Mouse (Mus musculus): ENCODE measurements around the gene Pip4k2a. TPM values are rescaled to one million over a fixed set of nuclear protein-coding genes. Genes with fewer than 3 reads are reported as not detected.

The Pip4k2a gene
- polyA plus RNA-seq, 1 experiment: 8.7 TPM

GRCm38 (mm10) chr2:18937611-18938010 lies 60.3 kb downstream of the Pip4k2a start:
- Histone ChIP-seq H3K4me3 (ENCODE audit: insufficient read depth, poor library complexity, severe bottlenecking) (no peak overlapping the region), H3K79me2 (ENCODE audit: control insufficient read depth, insufficient read depth) (no peaks in the 10 kb centered on the region), H3K27me3 (ENCODE audit: control insufficient read depth, insufficient read depth, insufficient read length) (no peaks in the 10 kb centered on the region), H3K36me3 (ENCODE audit: control insufficient read depth, insufficient read depth) (no peaks in the 10 kb centered on the region), H3K79me3 (ENCODE audit: low read depth) (no peaks in the 10 kb centered on the region), H3ac (ENCODE audit: control insufficient read depth, insufficient read length, low read depth) (no peak overlapping the region)
- TF ChIP-seq USF1 (IDR thresholded peaks at IDR 0.05; ENCODE audit: low read depth) (no peak), MYOD1 (IDR thresholded peaks at IDR 0.05; ENCODE audit: control insufficient read depth, insufficient read length, low read depth) (peak; percentile 13)

GRCm38 (mm10) chr2:18936446-18936845 lies 61.5 kb downstream of the Pip4k2a start:
- H3K79me3 ChIP-seq (ENCODE audit: low read depth): no peaks in the 10 kb centered on the region
- H3K36me3 ChIP-seq (ENCODE audit: control insufficient read depth, insufficient read depth): no peaks in the 10 kb centered on the region
- no peak overlapping the region for H3ac ChIP-seq (ENCODE audit: control insufficient read depth, insufficient read length, low read depth)
- no peaks in the 10 kb centered on the region for H3K79me2 ChIP-seq (ENCODE audit: control insufficient read depth, insufficient read depth)
- no peak overlapping the region for H3K4me3 ChIP-seq (ENCODE audit: insufficient read depth, poor library complexity, severe bottlenecking)
- no peak for TF ChIP-seq USF1 (IDR thresholded peaks at IDR 0.05; ENCODE audit: low read depth)
- TF ChIP-seq MYOD1 (IDR thresholded peaks at IDR 0.05; ENCODE audit: control insufficient read depth, insufficient read length, low read depth): no peak
- no peak for TF ChIP-seq CEBPB (IDR thresholded peaks at IDR 0.05; ENCODE audit: low read depth)
- no peak for TF ChIP-seq CTCF (IDR thresholded peaks at IDR 0.05; ENCODE audit: control insufficient read depth, insufficient read depth, insufficient read length)
- TF ChIP-seq MYOG (IDR thresholded peaks at IDR 0.05; ENCODE audit: control insufficient read depth, extremely low read depth, insufficient read length): no peak
- no peak for TF ChIP-seq FOSL1 (IDR thresholded peaks at IDR 0.05; ENCODE audit: insufficient read depth, low read length, poor library complexity, severe bottlenecking)
- TF ChIP-seq MAX (IDR thresholded peaks at IDR 0.05): no peak
- H3K27me3 ChIP-seq (ENCODE audit: control insufficient read depth, insufficient read depth, insufficient read length): no peaks in the 10 kb centered on the region

DNA sequence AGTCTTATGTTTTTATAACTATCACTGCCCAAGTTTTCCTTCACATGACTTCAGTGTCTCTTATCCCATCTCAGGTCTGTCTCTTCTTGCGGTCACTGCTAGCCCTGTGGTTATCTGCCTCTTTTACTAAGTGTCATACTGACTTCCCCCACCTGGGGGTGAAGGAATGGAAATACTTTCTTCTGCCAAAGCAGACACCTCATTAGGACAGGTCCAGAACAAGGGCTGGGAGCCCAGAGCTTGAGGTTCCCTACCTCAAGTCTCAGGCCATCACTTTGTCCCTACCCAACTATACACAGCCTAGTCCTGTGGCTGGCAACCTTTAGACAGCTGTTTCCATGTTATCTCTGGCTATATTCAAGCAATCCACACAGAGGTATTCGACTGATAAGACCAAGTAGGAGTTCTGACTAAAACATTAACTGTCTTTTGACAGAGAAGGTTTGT lies 62.3 kb downstream of the Pip4k2a start:
- no peaks in the 10 kb centered on the region for H3K36me3 ChIP-seq (ENCODE audit: control insufficient read depth, insufficient read depth)
- no peak overlapping the region for H3ac ChIP-seq (ENCODE audit: control insufficient read depth, insufficient read length, low read depth)
- H3K4me3 ChIP-seq (ENCODE audit: insufficient read depth, poor library complexity, severe bottlenecking): no peak overlapping the region
- no peaks in the 10 kb centered on the region for H3K79me2 ChIP-seq (ENCODE audit: control insufficient read depth, insufficient read depth)
- H3K79me3 ChIP-seq (ENCODE audit: low read depth): no peaks in the 10 kb centered on the region
- TF ChIP-seq MYOG (IDR thresholded peaks at IDR 0.05; ENCODE audit: control insufficient read depth, extremely low read depth, insufficient read length) (no peak), CEBPB (IDR thresholded peaks at IDR 0.05; ENCODE audit: low read depth) (no peak), CTCF (IDR thresholded peaks at IDR 0.05; ENCODE audit: control insufficient read depth, insufficient read depth, insufficient read length) (no peak), FOSL1 (IDR thresholded peaks at IDR 0.05; ENCODE audit: insufficient read depth, low read length, poor library complexity, severe bottlenecking) (no peak), USF1 (IDR thresholded peaks at IDR 0.05; ENCODE audit: low read depth) (no peak), MAX (IDR thresholded peaks at IDR 0.05) (no peak), MYOD1 (IDR thresholded peaks at IDR 0.05; ENCODE audit: control insufficient read depth, insufficient read length, low read depth) (no peak)
- no peaks in the 10 kb centered on the region for H3K27me3 ChIP-seq (ENCODE audit: control insufficient read depth, insufficient read depth, insufficient read length)

- Histone ChIP-seq H3K79me3 (ENCODE audit: low read depth) (no peaks in the 10 kb centered on the region), H3K27me3 (ENCODE audit: control insufficient read depth, insufficient read depth, insufficient read length) (no peaks in the 10 kb centered on the region), H3K79me2 (ENCODE audit: control insufficient read depth, insufficient read depth) (no peaks in the 10 kb centered on the region), H3K36me3 (ENCODE audit: control insufficient read depth, insufficient read depth) (no peaks in the 10 kb centered on the region), H3ac (ENCODE audit: control insufficient read depth, insufficient read length, low read depth) (no peak overlapping the region), H3K4me3 (ENCODE audit: insufficient read depth, poor library complexity, severe bottlenecking) (no peak overlapping the region)
- TF ChIP-seq MYOD1 (IDR thresholded peaks at IDR 0.05; ENCODE audit: control insufficient read depth, insufficient read length, low read depth): no peak
- TF ChIP-seq FOSL1 (IDR thresholded peaks at IDR 0.05; ENCODE audit: insufficient read depth, low read length, poor library complexity, severe bottlenecking): no peak
- no peak for TF ChIP-seq CTCF (IDR thresholded peaks at IDR 0.05; ENCODE audit: control insufficient read depth, insufficient read depth, insufficient read length)
- no peak for TF ChIP-seq MYOG (IDR thresholded peaks at IDR 0.05; ENCODE audit: control insufficient read depth, extremely low read depth, insufficient read length)
- no peak for TF ChIP-seq USF1 (IDR thresholded peaks at IDR 0.05; ENCODE audit: low read depth)
- TF ChIP-seq CEBPB (IDR thresholded peaks at IDR 0.05; ENCODE audit: low read depth): no peak
- TF ChIP-seq MAX (IDR thresholded peaks at IDR 0.05): no peak
Measured at GRCm38 (mm10) chr2:18934131-18934530, 63.8 kb downstream of the Pip4k2a start.

- H3ac ChIP-seq (ENCODE audit: control insufficient read depth, insufficient read length, low read depth): no peak overlapping the region
- H3K79me3 ChIP-seq (ENCODE audit: low read depth): no peaks in the 10 kb centered on the region
- H3K36me3 ChIP-seq (ENCODE audit: control insufficient read depth, insufficient read depth): no peaks in the 10 kb centered on the region
- H3K4me3 ChIP-seq (ENCODE audit: insufficient read depth, poor library complexity, severe bottlenecking): no peak overlapping the region
- H3K27me3 ChIP-seq (ENCODE audit: control insufficient read depth, insufficient read depth, insufficient read length): no peaks in the 10 kb centered on the region
- no peaks in the 10 kb centered on the region for H3K79me2 ChIP-seq (ENCODE audit: control insufficient read depth, insufficient read depth)
- no peak for TF ChIP-seq CTCF (IDR thresholded peaks at IDR 0.05; ENCODE audit: control insufficient read depth, insufficient read depth, insufficient read length)
- no peak for TF ChIP-seq USF1 (IDR thresholded peaks at IDR 0.05; ENCODE audit: low read depth)
- TF ChIP-seq MYOG (IDR thresholded peaks at IDR 0.05; ENCODE audit: control insufficient read depth, extremely low read depth, insufficient read length): no peak
- no peak for TF ChIP-seq MYOD1 (IDR thresholded peaks at IDR 0.05; ENCODE audit: control insufficient read depth, insufficient read length, low read depth)
- TF ChIP-seq FOSL1 (IDR thresholded peaks at IDR 0.05; ENCODE audit: insufficient read depth, low read length, poor library complexity, severe bottlenecking): no peak
- no peak for TF ChIP-seq MAX (IDR thresholded peaks at IDR 0.05)
- no peak for TF ChIP-seq CEBPB (IDR thresholded peaks at IDR 0.05; ENCODE audit: low read depth)
Measured at GRCm38 (mm10) chr2:18933418-18933817, 64.5 kb downstream of the Pip4k2a start.

All from C2C12 (cell line).